11 mouse cellular contexts compared by ENCODE assay signal in the genomic region with DNA sequence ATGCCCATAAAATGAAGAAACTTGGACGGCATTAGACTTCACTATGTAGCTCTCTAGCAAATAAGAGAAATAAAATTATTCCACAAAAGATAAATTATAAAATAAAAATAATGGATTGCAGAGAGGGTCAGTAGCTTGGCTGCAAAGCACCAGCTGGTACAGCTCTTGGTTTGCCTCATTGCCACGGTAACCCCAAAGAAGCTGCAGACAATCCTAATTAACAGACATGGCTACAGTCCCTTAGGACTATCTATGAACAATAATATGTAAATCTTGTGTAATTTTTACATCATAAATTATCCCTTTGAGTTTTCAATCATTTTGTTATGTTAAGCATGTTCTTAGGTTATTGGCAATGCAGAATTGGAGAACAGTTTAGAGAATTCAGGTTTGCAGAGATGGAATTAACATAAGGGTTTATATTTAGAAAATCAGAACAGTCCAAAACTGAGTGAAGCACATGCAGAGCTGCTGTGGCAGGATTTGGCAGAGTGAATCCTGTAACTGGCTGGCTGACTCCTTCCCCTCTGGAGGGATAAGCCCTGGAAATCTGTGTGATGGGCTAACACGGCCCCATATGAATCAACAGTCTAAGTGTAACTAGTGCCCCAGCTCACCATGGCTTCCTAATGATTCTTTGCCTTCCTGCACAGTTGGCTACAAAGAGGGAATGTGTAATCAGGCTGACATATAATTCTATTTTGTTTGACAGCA.
DNase-seq lines count a peak whose midpoint lies in the region; ATAC-seq and TF ChIP-seq lines count a peak whose summit lies in the region.
"Had no signal": no experiment of that assay in that cellular context is flagged by ENCODE, and none has a peak within 500 bp of the region (broad histone marks: within the 10 kb centered on the region; RNA-seq: fewer than 3 reads in every experiment).

No protein-coding gene starts in this region.

- no peaks in the 10 kb centered on the region for H3K36me3 ChIP-seq in forebrain, embryonic 13.5 days (ENCODE audit: poor library complexity, severe bottlenecking)
- H3K36me3 ChIP-seq in midbrain, embryonic 12.5 days: no peaks in the 10 kb centered on the region

- peak; percentile 11 for DNase-seq in layer of hippocampus, adult 11-12 months (ENCODE audit: low spot score)
- DNase-seq in layer of hippocampus, adult 9-11 months: no peak
- DNase-seq in brain, embryonic 14.5 days (ENCODE audit: low read depth): peak; percentile 73
- DNase-seq in gastrocnemius, postnatal 36 days: no peak
- DNase-seq in cerebellum, adult 11-12 months: no peak
- DNase-seq: lung, postnatal 4 days had no signal

- no peaks in the 10 kb centered on the region for H3K27me3 ChIP-seq in forebrain, embryonic 13.5 days
- H3K27me3 ChIP-seq in midbrain, embryonic 12.5 days: no peaks in the 10 kb centered on the region
- H3K27me3 ChIP-seq: CH12.LX, Patski had no signal

- no peaks in the 10 kb centered on the region for H3K9me3 ChIP-seq in forebrain, embryonic 13.5 days (replicated peaks)
- no peaks in the 10 kb centered on the region for H3K9me3 ChIP-seq in midbrain, embryonic 12.5 days

- no peak overlapping the region for H3K4me3 ChIP-seq in forebrain, embryonic 13.5 days
- no peak overlapping the region for H3K4me3 ChIP-seq in midbrain, embryonic 12.5 days

- intact Hi-C loops in gastrocnemius, postnatal 36 days (cut with DNase I): no loop called here

- no peak overlapping the region for H3K4me2 ChIP-seq in forebrain, embryonic 13.5 days
- no peak overlapping the region for H3K4me2 ChIP-seq in midbrain, embryonic 12.5 days (replicated peaks)
- H3K4me2 ChIP-seq: heart, embryonic 11.5 days had no signal

- no peak overlapping the region for H3K9ac ChIP-seq in forebrain, embryonic 13.5 days
- H3K9ac ChIP-seq in midbrain, embryonic 12.5 days (replicated peaks): no peak overlapping the region

- ATAC-seq in forebrain, embryonic 13.5 days: peak; percentile 85
- ATAC-seq in midbrain, embryonic 12.5 days (ENCODE audit: low FRiP score, low read depth): peak; percentile 92
- ATAC-seq: Patski had no signal

- peaks cover 3% of the 10 kb centered on the region; the same call in 1 of the 2 replicates for H3K4me1 ChIP-seq in forebrain, embryonic 13.5 days
- no peaks in the 10 kb centered on the region for H3K4me1 ChIP-seq in midbrain, embryonic 12.5 days

- no peak for TF ChIP-seq POLR2A in brain, embryonic 14.5 days (IDR thresholded peaks at IDR 0.05; ENCODE audit: borderline replicate concordance, extremely low read depth, insufficient read depth, insufficient read length, poor library complexity, severe bottlenecking)

- no peak for TF ChIP-seq CTCF in brain, embryonic 14.5 days (IDR thresholded peaks at IDR 0.05; ENCODE audit: borderline replicate concordance, extremely low read depth, insufficient read depth, insufficient read length)

- no peak overlapping the region; the same call in 1 of the 2 replicates for H3K27ac ChIP-seq in forebrain, embryonic 13.5 days
- no peak overlapping the region for H3K27ac ChIP-seq in midbrain, embryonic 12.5 days (replicated peaks)

- WGBS in forebrain, embryonic 13.5 days: 67% methylated on average over 3 of the region's 3 CpGs
- 50% methylated on average over 3 of the region's 3 CpGs for WGBS in midbrain, embryonic 12.5 days

Comparison
In these comparisons a context has a peak if more than half of its experiments do, and no peak if none do; other contexts are left out.
1. DNase-seq: peak in layer of hippocampus, adult 11-12 months (single experiment) and brain, embryonic 14.5 days (single experiment); none in layer of hippocampus, adult 9-11 months (single experiment), gastrocnemius, postnatal 36 days (0 of 2) and cerebellum, adult 11-12 months (single experiment).